Mouse (Mus musculus): Measurements from ENCODE around the gene Grin2d.

GRCm38 (mm10) chr7:45814841-45815240 is 63.3 kb downstream of the Grin2d start:
- TF ChIP-seq POLR2A (IDR thresholded peaks at IDR 0.05; ENCODE audit: low read depth, low read length) (no peak), CTCF (IDR thresholded peaks at IDR 0.05; ENCODE audit: extremely low read depth, insufficient read length, insufficient replicate concordance, low read depth, low read length) (no peak)
